Mouse (Mus musculus): ENCODE measurements at regions not wholly inside any gene's neighbourhood (a gene's known extent, or its start where the extent isn't known, plus 50 kb on each side); places are given as distances from the start of the nearest gene placed in this dataset.
A peak's percentile ranks its signal among the peaks of the same experiment; 100 is the strongest.
"Not testable (repeated sequence)": the region's sequence is repeated elsewhere in the genome, so short reads cannot be mapped to it uniquely, and the experiment has no call there.

- H3K27ac ChIP-seq (ENCODE audit: low read depth, low read length); H3K9ac ChIP-seq (ENCODE audit: low read length); H3K27me3 ChIP-seq (ENCODE audit: control insufficient read depth, insufficient read depth, low read length); H3K4me3 ChIP-seq (ENCODE audit: low read depth, low read length); H3K4me2 ChIP-seq (ENCODE audit: low read depth, low read length, severe bottlenecking); H3K4me1 ChIP-seq (replicated peaks; ENCODE audit: control insufficient read depth, insufficient read depth, low read length); H3K36me3 ChIP-seq (ENCODE audit: control insufficient read depth, insufficient read depth, low read length); H3K9me3 ChIP-seq (ENCODE audit: control insufficient read depth, low read length); ATAC-seq (replicated peaks; ENCODE audit: low FRiP score); DNase-seq (ENCODE audit: low spot score): not testable (repeated sequence)
- WGBS: 97% methylated on average over 1 of the region's 1 CpGs
Observed at GRCm38 (mm10) chr11:40159161-40159560, 535.8 kb downstream of the Mat2b start.

GRCm38 (mm10) chr11:40149312-40149711 lies 545.7 kb downstream of the Mat2b start:
- Histone ChIP-seq H3K4me1 (replicated peaks; ENCODE audit: control insufficient read depth, insufficient read depth, low read length) (no peaks in the 10 kb centered on the region), H3K36me3 (ENCODE audit: control insufficient read depth, insufficient read depth, low read length) (no peaks in the 10 kb centered on the region), H3K9me3 (ENCODE audit: control insufficient read depth, low read length) (no peaks in the 10 kb centered on the region), H3K9ac (ENCODE audit: low read length) (no peak overlapping the region), H3K4me2 (ENCODE audit: low read depth, low read length, severe bottlenecking) (no peak overlapping the region), H3K27me3 (ENCODE audit: control insufficient read depth, insufficient read depth, low read length) (no peaks in the 10 kb centered on the region), H3K4me3 (ENCODE audit: low read depth, low read length) (no peak overlapping the region), H3K27ac (ENCODE audit: low read depth, low read length) (no peak overlapping the region)
- 23% methylated on average over 4 of the region's 4 CpGs for WGBS
- ATAC-seq (replicated peaks; ENCODE audit: low FRiP score) (no peak), DNase-seq (ENCODE audit: low spot score) (peak; percentile 71)

GRCm38 (mm10) chr11:40137803-40138202 lies 557.2 kb downstream of the Mat2b start:
- Histone ChIP-seq H3K27ac (ENCODE audit: low read depth, low read length) (no peak overlapping the region), H3K9ac (ENCODE audit: low read length) (no peak overlapping the region), H3K4me3 (ENCODE audit: low read depth, low read length) (no peak overlapping the region), H3K27me3 (ENCODE audit: control insufficient read depth, insufficient read depth, low read length) (no peaks in the 10 kb centered on the region), H3K36me3 (ENCODE audit: control insufficient read depth, insufficient read depth, low read length) (no peaks in the 10 kb centered on the region), H3K4me2 (ENCODE audit: low read depth, low read length, severe bottlenecking) (no peak overlapping the region), H3K4me1 (replicated peaks; ENCODE audit: control insufficient read depth, insufficient read depth, low read length) (no peaks in the 10 kb centered on the region), H3K9me3 (ENCODE audit: control insufficient read depth, low read length) (no peaks in the 10 kb centered on the region)
- DNase-seq (ENCODE audit: low spot score) (no peak), ATAC-seq (replicated peaks; ENCODE audit: low FRiP score) (no peak)
- whole genome bisulfite sequencing: 83% methylated on average over 7 of the region's 7 CpGs

GRCm38 (mm10) chr11:40102613-40103012 lies 592.4 kb downstream of the Mat2b start:
- H3K27me3 ChIP-seq (ENCODE audit: control insufficient read depth, insufficient read depth, low read length): no peaks in the 10 kb centered on the region
- DNase-seq (ENCODE audit: low spot score) (no peak), ATAC-seq (replicated peaks; ENCODE audit: low FRiP score) (no peak)
- WGBS: 97% methylated on average over 1 of the region's 1 CpGs
- H3K9ac ChIP-seq (ENCODE audit: low read length): no peak overlapping the region
- H3K4me3 ChIP-seq (ENCODE audit: low read depth, low read length): no peak overlapping the region
- no peaks in the 10 kb centered on the region for H3K4me1 ChIP-seq (replicated peaks; ENCODE audit: control insufficient read depth, insufficient read depth, low read length)
- no peaks in the 10 kb centered on the region for H3K9me3 ChIP-seq (ENCODE audit: control insufficient read depth, low read length)
- no peak overlapping the region for H3K4me2 ChIP-seq (ENCODE audit: low read depth, low read length, severe bottlenecking)
- H3K27ac ChIP-seq (ENCODE audit: low read depth, low read length): no peak overlapping the region
- H3K36me3 ChIP-seq (ENCODE audit: control insufficient read depth, insufficient read depth, low read length): no peaks in the 10 kb centered on the region

GRCm38 (mm10) chr11:40074317-40074716 lies 620.7 kb downstream of the Mat2b start:
- Histone ChIP-seq H3K27me3 (ENCODE audit: control insufficient read depth, insufficient read depth, low read length) (no peaks in the 10 kb centered on the region), H3K36me3 (ENCODE audit: control insufficient read depth, insufficient read depth, low read length) (no peaks in the 10 kb centered on the region), H3K4me3 (ENCODE audit: low read depth, low read length) (no peak overlapping the region), H3K9me3 (ENCODE audit: control insufficient read depth, low read length) (no peaks in the 10 kb centered on the region), H3K9ac (ENCODE audit: low read length) (no peak overlapping the region), H3K4me2 (ENCODE audit: low read depth, low read length, severe bottlenecking) (no peak overlapping the region), H3K4me1 (replicated peaks; ENCODE audit: control insufficient read depth, insufficient read depth, low read length) (no peaks in the 10 kb centered on the region), H3K27ac (ENCODE audit: low read depth, low read length) (no peak overlapping the region)
- ATAC-seq (replicated peaks; ENCODE audit: low FRiP score) (no peak), DNase-seq (ENCODE audit: low spot score) (no peak)
- WGBS: 97% methylated on average over 2 of the region's 2 CpGs

- no peak overlapping the region for H3K9ac ChIP-seq (ENCODE audit: low read length)
- no peaks in the 10 kb centered on the region for H3K36me3 ChIP-seq (ENCODE audit: control insufficient read depth, insufficient read depth, low read length)
- no peak overlapping the region for H3K4me3 ChIP-seq (ENCODE audit: low read depth, low read length)
- H3K27me3 ChIP-seq (ENCODE audit: control insufficient read depth, insufficient read depth, low read length): no peaks in the 10 kb centered on the region
- DNase-seq (ENCODE audit: low spot score): no peak
- H3K4me2 ChIP-seq (ENCODE audit: low read depth, low read length, severe bottlenecking): no peak overlapping the region
- H3K9me3 ChIP-seq (ENCODE audit: control insufficient read depth, low read length): no peaks in the 10 kb centered on the region
- no peak overlapping the region for H3K27ac ChIP-seq (ENCODE audit: low read depth, low read length)
- no peaks in the 10 kb centered on the region for H3K4me1 ChIP-seq (replicated peaks; ENCODE audit: control insufficient read depth, insufficient read depth, low read length)
- no peak for ATAC-seq (replicated peaks; ENCODE audit: low FRiP score)
- 42% methylated on average over 1 of the region's 1 CpGs for WGBS
Observed at GRCm38 (mm10) chr11:40050503-40050902, 644.5 kb downstream of the Mat2b start.

- 85% methylated on average over 3 of the region's 3 CpGs for WGBS
- Histone ChIP-seq H3K9ac (ENCODE audit: low read length) (no peak overlapping the region), H3K27ac (ENCODE audit: low read depth, low read length) (no peak overlapping the region), H3K4me2 (ENCODE audit: low read depth, low read length, severe bottlenecking) (no peak overlapping the region), H3K4me3 (ENCODE audit: low read depth, low read length) (no peak overlapping the region), H3K27me3 (ENCODE audit: control insufficient read depth, insufficient read depth, low read length) (no peaks in the 10 kb centered on the region), H3K4me1 (replicated peaks; ENCODE audit: control insufficient read depth, insufficient read depth, low read length) (no peaks in the 10 kb centered on the region), H3K36me3 (ENCODE audit: control insufficient read depth, insufficient read depth, low read length) (no peaks in the 10 kb centered on the region), H3K9me3 (ENCODE audit: control insufficient read depth, low read length) (no peaks in the 10 kb centered on the region)
- DNase-seq (ENCODE audit: low spot score) (no peak), ATAC-seq (replicated peaks; ENCODE audit: low FRiP score) (no peak)
Observed at GRCm38 (mm10) chr11:40027511-40027910, 667.5 kb downstream of the Mat2b start.

GRCm38 (mm10) chr11:39999483-39999882 lies 695.5 kb downstream of the Mat2b start:
- Histone ChIP-seq H3K4me2 (ENCODE audit: low read depth, low read length, severe bottlenecking) (no peak overlapping the region), H3K9me3 (ENCODE audit: control insufficient read depth, low read length) (no peaks in the 10 kb centered on the region), H3K4me1 (replicated peaks; ENCODE audit: control insufficient read depth, insufficient read depth, low read length) (0 out of 2 replicates have a peak, but pooled peaks cover 2% of the 10 kb centered on the region), H3K36me3 (ENCODE audit: control insufficient read depth, insufficient read depth, low read length) (no peaks in the 10 kb centered on the region), H3K27ac (ENCODE audit: low read depth, low read length) (no peak overlapping the region), H3K27me3 (ENCODE audit: control insufficient read depth, insufficient read depth, low read length) (no peaks in the 10 kb centered on the region), H3K4me3 (ENCODE audit: low read depth, low read length) (no peak overlapping the region), H3K9ac (ENCODE audit: low read length) (no peak overlapping the region)
- 25% methylated on average over 2 of the region's 2 CpGs for WGBS
- no peak for DNase-seq (ENCODE audit: low spot score)
- ATAC-seq (replicated peaks; ENCODE audit: low FRiP score): peak; percentile 70

- Histone ChIP-seq H3K4me1 (replicated peaks; ENCODE audit: control insufficient read depth, insufficient read depth, low read length) (0 out of 2 replicates have a peak, but pooled peaks cover 2% of the 10 kb centered on the region), H3K27ac (ENCODE audit: low read depth, low read length) (no peak overlapping the region), H3K4me2 (ENCODE audit: low read depth, low read length, severe bottlenecking) (no peak overlapping the region), H3K9ac (ENCODE audit: low read length) (no peak overlapping the region), H3K27me3 (ENCODE audit: control insufficient read depth, insufficient read depth, low read length) (no peaks in the 10 kb centered on the region), H3K36me3 (ENCODE audit: control insufficient read depth, insufficient read depth, low read length) (no peaks in the 10 kb centered on the region), H3K9me3 (ENCODE audit: control insufficient read depth, low read length) (no peaks in the 10 kb centered on the region), H3K4me3 (ENCODE audit: low read depth, low read length) (no peak overlapping the region)
- 66% methylated on average over 1 of the region's 1 CpGs for WGBS
- DNase-seq (ENCODE audit: low spot score) (no peak), ATAC-seq (replicated peaks; ENCODE audit: low FRiP score) (no peak)
Observed at GRCm38 (mm10) chr11:39998612-39999011, 696.4 kb downstream of the Mat2b start.

Measured in forebrain, embryonic 11.5 days (tissue).